Mouse (Mus musculus) inflammation-experienced regulatory T-cells, adult 6 months (primary cell): ENCODE measurements around the gene Mettl24. TPM values are rescaled to one million over a fixed set of nuclear protein-coding genes. Genes with fewer than 3 reads are reported as not detected.

Source experiments
- ATAC-seq: one replicate; pipeline ENCODE4 v1.8.0; 2017
- polyA plus RNA-seq, 3 experiments: library from polyadenylated mRNA; unstranded; fragments of 100-300 nt; shearing (Covaris generic); gene quantifications; one replicate each; pipeline ENCODE4 v1.2.1; 2017

Mettl24 gene
- polyA plus RNA-seq, 3 experiments from 2014 or later: not detected

DNA sequence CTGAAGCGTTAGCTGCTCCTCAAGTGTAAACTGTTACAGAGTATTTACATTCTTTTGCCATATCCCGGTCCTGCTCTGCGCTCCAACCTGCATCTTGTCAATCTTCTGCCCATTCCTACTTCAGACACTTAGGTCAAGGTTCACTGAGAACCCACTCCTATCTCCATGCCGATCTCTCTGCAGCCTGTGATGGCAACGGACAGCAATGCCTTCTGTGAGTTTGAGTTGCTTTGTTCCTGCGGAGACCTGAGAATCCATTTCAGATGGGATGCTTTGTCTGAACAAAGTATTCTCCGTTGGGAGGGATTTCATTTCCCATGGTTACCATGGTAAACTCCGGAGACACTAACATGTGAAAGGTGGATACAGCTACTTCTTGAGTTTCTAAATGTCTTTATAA lies 2.6 kb downstream of the Mettl24 start:
- no peak for ATAC-seq

DNA sequence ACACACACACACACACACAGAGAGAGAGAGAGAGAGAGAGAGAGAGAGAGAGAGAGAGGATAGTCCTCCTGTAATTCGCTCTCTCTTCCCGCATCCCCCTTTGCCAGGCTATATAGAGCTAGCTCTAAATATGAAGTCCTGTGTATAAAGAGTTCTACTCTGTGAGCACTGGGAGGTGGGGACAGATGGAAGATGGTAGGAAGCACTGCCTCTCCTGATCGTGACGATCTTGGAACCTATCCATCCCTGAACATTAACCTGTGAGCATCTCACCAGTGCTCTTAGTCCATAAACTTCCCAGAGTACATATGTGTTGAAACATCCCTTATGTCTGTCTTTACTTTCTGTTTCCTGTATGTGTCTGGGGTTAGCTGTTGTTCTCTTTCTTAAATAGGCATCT lies 3.9 kb downstream of the Mettl24 start:
- ATAC-seq: no peak

DNA sequence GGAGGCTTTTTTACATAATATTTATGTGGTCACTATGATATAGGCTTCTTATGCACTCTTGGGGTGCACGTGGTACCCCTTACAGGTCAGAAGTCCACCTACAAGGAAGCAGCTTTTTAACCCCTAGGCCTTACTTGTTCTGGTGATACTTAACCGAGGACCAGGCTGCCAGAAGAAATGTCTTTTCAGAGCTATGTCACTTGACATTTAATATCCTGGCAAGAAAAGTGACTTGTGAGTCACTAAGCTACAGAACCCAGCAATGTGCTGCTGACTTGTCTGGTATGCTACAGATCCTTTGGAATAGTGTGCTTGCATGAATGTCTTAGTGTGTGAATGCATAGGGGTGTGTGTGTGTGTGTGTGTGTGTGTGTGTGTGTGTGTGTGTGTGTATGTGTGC lies 4.3 kb downstream of the Mettl24 start:
- ATAC-seq: no peak

DNA sequence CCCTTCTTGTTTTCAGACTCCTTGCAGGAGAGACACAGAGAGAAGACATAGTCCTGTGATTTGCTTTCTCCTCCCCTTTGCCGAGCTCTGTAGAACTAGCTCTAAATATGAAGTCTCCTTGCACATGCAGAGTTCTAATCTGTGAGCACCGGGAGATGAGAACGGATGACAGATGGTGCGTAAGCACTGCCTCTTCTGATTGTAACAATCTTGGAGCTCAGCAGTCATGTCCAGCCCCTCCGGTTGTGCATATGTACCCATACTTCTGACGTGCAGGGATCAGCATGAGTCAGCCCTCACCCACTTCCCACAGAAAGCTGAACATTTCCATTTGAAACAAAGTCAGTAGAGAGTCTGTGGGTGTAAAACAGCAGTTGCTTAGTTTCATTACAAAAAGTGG lies 5.2 kb downstream of the Mettl24 start:
- peak; percentile 25 for ATAC-seq

DNA sequence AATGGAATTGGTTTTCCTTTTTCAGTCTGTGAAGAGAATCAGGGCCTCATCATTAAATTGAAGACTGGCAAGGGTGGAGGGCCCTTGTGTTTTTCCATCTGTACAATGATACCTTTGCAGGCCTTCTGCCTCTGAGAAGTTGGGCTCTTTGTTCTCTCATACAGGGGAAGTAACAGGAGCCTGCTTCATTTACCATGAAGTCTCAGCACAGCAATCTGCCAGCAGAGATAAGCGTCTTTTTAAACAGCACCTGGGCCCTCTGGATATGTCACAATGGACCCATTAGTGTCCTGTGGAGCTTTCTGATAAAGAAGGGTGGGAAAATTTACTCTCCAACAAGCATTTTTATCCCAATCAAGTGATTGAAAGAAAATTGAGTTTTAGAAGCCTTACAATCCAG lies 5.8 kb downstream of the Mettl24 start:
- no peak for ATAC-seq

DNA sequence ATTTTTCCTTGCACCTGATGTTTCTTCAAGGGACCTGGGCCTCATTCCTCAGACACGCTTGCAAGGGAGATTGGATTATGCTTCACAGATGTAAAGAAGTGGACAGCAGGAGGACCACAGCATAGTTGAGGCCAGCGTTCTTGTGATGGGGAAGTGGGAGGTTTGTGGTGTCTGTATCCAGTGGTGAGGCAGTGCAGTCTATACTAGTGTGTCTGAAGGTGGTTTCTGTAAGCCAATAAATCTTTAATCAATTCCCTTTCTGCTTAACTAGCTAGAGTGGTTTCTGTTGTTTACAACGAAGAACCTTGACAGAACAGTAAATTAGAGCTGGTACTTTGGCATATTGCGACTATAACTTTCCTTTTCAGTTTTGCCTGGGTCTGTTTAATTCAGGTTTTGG lies 15.6 kb downstream of the Mettl24 start:
- ATAC-seq: no peak

DNA sequence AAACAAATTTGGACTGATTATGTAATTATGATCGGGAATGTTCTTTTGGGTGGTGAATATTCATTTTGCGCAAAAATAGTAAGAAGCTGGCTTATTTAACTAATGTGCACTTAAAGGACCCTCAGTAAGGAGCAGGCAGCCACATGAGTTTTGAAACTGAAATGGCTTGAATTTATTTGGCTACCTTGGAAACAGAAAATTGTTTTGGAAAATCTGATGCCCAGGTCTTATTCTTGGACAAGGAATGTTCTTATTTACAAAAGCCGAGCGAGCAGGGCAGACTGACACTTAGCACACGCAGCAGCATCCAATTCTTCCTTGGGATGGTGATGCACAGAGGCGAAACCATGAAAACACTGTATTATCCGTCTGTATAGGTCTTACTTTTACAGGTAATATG lies 28.0 kb downstream of the Mettl24 start:
- no peak for ATAC-seq

DNA sequence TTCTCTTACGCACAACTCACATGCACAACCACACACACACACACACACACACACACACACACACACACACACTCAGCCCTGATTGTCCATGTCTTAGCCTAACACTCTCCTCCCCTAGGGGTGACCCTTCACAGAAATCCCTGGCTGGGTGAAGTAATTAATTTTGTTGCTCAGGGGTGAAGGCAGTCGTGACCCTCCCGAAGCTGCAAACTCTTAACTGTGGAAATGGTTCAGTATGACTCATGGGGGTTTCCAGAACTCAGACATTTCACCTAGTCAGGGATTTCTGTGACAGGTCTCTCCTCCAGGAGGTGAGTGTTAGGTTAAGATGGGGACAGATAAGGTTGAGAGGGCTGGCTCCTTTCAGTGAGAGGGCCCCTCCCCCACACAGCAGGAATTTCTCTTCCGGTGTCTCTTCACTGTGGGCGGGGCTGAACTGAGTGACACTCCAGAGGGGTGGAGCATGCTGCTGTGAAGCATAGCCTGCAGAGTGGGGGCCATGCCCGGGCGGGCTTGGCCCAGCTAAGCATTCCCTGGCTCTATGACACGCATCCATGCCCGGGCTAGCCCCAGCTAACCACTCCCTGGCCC lies 30.0 kb downstream of the Mettl24 start:
- ATAC-seq: peak; percentile 87

DNA sequence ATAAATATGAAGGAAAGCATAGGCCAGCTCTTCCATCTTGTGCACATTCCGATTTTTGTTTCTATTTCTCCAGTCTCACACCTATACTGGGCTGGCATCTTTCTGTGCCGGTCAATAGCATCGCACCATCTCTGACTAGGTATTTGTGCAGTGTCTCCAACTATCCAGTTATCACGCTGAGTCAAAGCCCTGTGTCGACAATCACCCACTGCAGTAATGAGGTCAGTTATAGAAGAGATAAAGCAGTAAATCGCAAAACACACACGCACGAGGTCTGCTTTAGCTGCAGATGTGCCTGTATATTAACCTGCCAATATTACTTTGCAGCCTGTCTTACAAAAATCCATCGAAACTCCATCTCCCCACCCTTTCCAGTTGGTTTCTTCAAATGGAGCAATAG lies 30.7 kb downstream of the Mettl24 start:
- no peak for ATAC-seq

DNA sequence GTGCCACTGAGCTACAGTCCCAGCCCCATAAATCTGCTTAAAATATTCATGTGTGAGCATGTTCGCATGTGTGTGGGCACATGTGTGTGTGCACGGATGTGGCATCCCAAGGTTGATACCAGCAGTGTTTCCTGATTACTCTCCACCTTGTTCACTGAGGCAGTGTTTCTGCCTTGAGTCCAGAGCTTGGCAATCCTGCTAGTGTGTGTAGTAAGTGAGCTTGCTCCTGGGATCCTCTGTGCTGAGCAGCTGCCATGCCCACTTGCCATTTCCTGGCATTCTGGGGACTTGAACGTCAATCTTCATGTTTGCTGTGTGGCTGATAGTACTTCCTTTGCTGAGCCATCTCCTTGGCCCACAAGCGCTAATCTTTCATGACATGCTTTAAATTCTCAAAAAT lies 32.1 kb downstream of the Mettl24 start:
- ATAC-seq: no peak

DNA sequence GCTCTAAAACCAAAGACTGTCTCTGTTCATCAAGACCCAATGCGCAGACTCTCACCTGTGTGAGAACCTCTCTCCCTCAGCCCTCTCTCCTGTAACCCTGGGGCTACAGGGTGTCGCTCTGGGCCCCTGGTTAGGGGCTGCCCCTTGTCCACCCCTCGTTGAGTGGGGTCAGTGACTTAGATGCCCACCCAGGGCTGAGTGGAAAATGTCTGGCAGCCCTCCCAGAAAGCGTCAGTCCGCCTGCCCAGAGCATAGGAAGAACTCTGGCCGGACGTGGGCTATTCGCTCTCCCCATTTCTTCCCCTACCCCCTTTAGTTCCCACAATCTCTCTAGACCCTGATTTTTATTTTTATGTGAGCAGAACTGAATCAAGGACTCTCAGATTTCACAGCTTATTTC lies 33.2 kb downstream of the Mettl24 start:
- ATAC-seq: no peak

DNA sequence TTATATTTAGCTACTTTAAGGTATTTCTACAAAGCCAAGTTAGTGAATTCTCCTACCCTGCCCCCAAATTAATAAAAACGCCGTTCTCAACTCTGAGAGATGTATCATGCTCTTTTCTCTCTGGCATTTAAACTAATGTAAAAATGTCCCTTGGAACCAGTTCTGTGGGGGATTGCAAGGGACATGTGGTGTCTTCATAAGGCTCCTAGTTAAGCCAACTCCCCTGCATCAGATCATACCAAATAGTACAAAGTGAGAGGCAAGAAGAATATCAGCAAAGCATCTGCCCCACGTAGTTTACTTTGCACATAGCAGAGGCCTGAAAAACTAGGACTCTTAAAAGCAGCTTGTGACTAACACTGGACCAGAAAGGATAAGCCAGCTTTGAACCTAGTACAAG lies 33.6 kb downstream of the Mettl24 start:
- ATAC-seq: no peak

DNA sequence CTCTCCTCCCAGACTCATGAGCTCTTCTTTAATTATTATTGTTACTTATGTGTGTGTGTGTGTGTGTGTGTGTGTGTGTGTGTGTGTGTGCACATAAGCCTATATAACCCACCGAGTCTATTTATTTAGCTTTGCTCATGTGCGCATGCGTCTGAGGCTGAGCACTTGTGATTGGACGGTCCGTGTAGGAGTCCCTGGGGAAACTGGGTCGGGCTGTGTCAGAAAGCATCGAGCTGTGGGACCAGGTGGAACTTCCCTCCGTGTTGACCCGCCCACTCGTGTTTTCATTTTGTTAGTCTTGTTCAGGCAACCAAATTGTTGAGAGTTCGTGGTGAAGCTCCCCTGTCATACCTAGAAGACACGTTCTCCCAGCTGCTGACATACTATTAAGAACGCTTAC lies 35.3 kb downstream of the Mettl24 start:
- no peak for ATAC-seq

DNA sequence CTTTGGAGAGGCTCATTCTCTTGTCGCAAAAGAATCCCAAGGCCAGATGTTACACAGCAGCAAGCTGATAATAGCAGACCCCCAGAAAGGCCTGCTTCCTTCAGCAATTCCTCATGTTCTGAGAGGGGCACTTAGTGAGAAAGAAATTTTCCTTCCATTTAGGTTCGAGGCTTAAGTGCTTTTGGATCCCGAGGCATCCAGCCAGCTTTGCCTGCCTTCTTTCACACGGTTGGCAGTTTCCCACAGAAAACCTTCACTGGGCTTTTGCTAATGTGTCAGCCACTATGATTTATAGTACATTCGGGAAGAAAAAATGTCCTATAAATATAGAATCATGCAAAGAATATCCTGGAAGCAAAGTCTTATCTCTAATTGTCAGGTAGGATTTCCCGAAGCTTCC lies 36.0 kb downstream of the Mettl24 start:
- ATAC-seq: no peak

DNA sequence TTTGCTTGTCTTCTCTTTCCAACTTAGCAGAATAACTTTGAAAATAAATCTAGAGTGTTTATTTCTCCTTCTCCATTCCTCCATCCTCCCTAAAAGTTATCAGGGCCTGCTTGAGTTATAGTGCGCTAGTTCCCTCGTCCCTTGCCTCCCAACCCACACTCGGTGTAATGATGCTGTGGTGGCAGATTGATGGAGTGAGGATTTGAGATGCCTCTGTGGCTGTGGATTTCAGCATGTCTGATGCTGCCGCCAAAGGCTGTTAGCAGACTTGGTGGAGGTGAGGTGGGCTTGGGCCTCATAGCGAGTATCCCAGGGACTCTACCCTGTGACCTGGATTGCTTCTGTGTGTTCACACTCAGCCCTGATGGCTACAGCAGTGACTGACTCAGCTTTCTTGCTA lies 37.8 kb downstream of the Mettl24 start:
- no peak for ATAC-seq

DNA sequence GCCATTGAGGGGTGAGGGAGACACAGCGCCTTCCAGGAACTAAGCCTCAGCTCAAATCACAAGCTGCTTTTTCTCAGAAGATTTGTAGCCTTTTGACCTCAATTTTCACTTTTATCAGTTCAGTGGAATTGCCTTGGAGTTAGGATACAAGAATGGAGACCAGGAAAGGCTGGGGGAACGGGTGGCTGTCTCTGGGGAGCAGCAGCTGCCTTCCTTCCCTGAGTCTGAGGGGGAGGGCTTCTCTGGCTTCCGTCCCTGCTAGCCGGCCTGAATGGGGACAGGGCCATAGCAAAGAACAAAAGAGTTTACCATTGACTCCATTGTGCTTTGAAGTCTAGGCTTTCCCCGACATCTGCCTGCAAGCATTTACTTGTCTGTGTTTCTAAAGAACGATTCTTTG lies 41.3 kb downstream of the Mettl24 start:
- ATAC-seq: no peak

DNA sequence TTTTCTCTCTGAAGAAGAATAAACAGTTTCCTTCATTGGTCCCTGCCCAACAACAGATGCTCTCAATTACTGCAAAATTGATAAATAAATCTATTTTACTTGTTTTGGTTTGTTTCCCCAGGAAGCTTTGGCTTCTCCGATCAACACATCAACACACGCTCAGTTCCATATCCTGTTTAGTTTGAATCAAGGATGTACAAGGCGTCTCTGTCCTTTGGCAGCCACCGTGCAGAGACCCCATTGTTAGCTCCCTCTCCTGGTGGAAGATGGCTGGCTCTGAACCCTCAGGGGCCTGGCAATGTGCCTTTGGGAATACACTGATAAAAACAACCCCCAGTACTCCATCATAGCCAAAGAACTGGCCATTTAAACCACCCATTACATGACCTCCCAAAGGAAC lies 42.0 kb downstream of the Mettl24 start:
- ATAC-seq: no peak

DNA sequence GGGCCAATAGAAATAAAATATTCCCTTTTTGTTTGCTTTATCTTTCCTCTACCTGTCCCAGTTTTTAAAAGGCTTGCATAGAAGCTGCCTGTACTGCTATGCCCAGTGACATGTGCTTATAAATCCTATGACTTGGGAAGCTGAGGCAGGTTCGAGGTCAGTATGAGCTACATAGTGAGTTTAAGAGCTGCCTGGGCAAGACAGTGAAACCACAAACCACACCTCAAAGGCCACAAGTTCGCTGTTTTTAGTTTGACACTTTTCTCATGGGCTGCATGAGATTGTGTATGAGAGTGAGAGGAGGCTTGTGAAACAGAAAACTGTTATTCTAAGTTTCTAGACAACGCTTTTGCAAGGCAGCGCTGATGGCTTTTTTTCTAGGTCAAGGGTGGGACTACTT lies 42.4 kb downstream of the Mettl24 start:
- ATAC-seq: no peak

DNA sequence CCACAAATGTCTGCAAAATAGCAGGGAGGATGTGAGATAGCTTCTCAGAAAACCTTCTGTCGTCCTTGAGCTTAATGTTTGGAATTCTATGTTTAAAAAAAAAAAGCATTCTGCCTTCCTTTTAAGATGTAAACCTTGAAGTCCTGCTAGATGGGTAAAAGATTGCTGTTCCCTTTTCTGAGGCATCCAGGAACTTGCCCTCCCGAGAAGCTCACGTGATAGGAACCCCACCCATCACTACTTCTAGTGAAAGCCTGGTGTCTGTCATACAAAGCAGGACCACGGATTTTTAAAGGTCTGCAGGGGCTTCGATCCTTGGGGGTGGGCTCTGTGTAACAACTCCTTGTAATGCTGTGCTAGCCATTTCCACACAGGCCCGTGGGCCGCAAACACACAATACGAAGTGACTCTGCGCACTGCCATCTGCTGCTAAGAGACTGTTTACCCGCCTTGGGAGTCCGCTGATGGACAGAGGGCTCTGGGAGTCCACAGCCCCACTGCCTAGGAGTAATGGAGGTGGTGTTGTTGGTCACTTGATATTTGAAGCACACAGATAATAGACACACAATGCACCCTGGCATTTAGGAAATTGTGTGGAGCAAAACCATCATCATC lies 43.3 kb downstream of the Mettl24 start:
- no peak for ATAC-seq

DNA sequence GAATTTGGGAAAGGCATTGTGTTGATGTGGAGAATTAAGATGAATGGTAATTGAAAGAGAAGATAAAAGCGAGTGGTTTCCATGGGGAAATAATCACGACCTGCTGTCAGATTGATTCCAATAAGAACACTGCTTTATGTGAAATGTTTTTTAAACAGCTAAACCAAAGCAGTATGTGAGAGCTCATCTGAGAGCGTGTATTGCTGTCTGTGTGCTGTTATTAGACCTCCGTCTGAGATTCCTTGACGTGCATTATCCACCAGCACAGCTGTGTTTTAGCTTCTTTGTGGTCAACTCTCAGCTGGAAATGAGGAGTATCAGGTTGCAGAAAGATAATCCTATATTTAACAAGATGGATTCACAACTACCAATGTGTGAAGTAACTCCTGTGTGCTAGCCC lies 43.9 kb downstream of the Mettl24 start:
- ATAC-seq: no peak

DNA sequence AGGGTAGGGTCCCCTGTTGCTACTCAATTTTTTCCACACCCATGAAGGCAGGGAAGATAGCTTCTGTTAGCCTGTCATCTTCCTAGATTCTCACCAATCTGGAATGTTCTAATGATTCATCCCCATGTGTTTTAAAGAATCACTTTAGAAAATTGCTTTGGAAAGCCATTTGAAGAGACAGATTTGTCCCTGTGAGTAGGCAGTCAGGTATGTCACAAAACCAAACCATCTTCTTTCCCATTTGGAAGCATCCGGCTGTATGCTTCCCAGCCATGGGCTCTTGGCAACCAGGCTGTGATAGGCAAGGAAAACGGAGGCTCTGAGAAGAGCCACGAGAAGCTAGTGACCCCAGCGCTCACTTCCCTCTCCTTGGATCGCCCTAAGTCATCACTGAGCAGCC lies 47.1 kb downstream of the Mettl24 start:
- ATAC-seq: no peak

DNA sequence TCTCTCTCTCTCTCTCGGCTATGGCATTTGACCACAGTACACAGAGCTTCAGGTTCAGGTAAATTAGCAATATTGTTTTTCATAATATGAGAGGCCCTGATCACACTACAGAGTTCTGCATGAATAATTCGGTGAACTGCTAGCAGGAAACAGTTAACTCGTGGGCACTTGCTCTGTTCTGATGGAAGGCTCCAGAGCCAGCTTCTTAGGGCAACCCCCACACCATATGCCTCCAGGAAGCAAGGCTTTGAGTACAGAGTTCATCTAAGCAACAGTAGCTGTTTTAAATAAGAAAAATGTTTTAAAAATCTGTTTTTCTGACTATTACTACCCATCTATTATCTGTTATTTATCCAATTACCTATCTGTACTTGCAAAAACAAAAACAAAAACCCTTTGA lies 50.2 kb downstream of the Mettl24 start:
- ATAC-seq: no peak

DNA sequence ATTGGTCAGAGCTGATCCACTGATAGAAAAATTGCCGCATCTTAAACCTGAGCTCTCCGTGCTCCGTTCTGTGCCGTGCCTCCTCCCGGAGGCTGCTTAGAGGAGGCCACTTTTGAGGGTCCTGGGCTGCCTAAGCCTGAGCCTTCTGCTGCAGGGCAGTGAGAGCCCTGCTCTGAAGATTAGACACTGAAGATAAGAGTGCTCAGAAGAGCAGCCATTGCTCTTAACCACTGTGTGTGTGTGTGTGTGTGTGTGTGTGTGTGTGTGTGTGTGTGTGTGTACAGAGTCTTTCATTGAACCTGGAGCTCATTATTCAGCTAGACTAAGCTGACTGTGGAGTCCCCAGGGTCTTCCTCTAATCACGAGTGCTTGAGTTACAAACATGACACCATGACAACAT lies 53.1 kb downstream of the Mettl24 start:
- no peak for ATAC-seq

DNA sequence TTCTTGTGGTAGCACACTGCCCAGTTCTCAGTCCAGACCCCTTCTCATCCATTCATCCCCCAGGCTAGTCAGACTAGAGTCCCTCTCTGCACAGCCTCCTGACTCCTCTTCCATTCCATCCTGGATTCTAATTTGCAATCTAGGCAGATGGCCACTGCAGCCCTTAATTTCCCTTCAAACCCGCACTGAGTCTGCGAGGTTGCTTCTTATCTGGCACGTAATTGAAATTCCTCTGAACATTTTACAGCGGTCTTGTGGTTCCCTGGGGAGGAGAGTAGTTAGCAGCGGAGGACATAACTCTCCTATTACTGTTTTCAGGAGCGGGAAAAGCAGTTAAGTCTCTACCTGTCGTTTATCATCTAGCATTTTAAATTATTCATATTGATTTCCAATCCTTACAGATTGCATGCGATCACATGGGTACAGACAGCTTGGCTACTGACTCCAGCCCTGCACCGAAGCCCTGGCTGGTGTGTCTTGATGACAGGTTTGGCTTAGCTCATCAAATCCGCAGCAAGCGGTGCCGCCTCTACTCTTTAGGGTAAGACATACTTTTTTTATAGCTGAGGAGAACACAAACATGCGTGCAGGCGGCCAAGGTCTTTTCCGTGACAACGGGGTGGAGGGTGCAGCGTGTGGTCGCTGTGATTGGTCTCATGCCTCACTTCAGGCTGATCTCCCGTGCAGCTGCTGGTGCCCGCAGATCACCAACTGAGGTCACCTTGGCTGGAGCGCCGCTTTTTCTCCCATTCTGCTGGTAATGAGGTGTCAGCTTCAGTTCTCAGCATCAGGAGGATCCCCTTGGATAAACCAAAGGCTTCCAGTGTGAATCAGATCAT lies 54.4 kb downstream of the Mettl24 start:
- no peak for ATAC-seq
